Mouse (Mus musculus): ENCODE measurements at regions not wholly inside any gene's neighbourhood (a gene's known extent, or its start where the extent isn't known, plus 50 kb on each side); places are given as distances from the start of the nearest gene placed in this dataset.

DNA sequence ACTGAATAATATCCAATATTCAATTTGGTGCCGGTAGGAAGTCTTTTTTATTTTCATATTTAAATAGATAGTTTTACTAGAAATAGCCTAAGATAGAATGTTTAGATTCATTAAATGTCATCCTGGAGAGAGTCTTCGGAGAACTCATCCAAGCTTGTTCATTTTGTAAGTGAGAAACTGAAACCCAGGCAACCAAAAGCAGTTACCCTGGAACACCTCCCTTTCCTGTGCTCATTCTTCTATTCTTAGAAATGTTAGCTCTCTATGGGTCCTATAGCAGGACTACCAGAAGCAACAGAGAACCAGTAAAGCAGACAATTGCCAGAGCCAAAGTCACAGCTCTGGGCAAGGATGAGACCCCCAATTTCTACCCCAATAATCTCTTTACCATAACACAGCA, 60.9 kb upstream of the Trp63 start:
- Histone ChIP-seq H3K36me3 (ENCODE audit: control insufficient read depth, insufficient read depth, low read length) (no peaks in the 10 kb centered on the region), H3K27ac (replicated peaks) (no peak overlapping the region), H3K9ac (ENCODE audit: low read length) (no peak overlapping the region), H3K4me3 (ENCODE audit: low read depth, low read length) (no peak overlapping the region), H3K4me2 (replicated peaks; ENCODE audit: low read depth) (no peak overlapping the region), H3K4me1 (replicated peaks; ENCODE audit: control insufficient read depth, insufficient read depth) (no peaks in the 10 kb centered on the region), H3K27me3 (ENCODE audit: control insufficient read depth, insufficient read depth, low read length) (no peaks in the 10 kb centered on the region), H3K9me3 (ENCODE audit: control insufficient read depth, low read length) (no peaks in the 10 kb centered on the region)
- no peak for DNase-seq (ENCODE audit: low spot score)
- 89% methylated on average over 2 of the region's 2 CpGs for WGBS
- no peak for TF ChIP-seq EP300 (optimal IDR thresholded peaks at IDR 0.05)
- TF ChIP-seq CTCF (IDR thresholded peaks at IDR 0.05; ENCODE audit: low read depth): no peak
- no peak for ATAC-seq (ENCODE audit: low FRiP score, low TSS enrichment)

DNA sequence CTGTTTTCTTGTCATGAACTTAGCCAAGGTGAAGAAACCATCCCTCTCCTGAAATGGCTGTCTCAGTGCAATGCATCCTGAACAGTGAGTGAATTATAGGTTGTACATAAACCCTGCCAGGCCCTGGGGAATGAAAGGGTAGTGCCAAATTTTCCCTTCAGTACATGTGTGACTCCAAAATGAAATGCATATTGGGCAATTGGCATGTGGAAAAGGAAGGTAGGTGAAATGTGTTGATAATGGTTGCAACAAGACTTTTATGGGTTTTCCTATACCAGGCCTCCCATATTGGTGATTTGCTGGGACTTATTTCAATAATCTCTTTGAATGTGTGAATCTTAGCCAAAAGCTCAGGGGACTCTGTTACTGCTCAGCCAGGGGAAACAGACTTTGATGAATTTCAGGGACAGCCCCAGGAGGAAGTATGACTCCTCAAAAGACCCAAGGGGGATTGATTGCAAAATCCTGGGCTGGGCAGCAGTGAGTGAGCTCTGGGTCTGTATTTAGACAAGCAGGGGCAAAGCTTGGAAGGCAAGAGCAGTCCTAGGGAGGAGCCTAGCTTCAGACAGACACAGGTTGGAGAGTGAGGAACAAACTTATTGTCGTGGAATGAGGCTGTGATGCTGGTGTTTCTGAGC, 59.5 kb upstream of the Trp63 start:
- Histone ChIP-seq H3K9ac (ENCODE audit: low read length) (no peak overlapping the region), H3K27me3 (ENCODE audit: control insufficient read depth, insufficient read depth, low read length) (no peaks in the 10 kb centered on the region), H3K4me3 (ENCODE audit: low read depth, low read length) (no peak overlapping the region), H3K36me3 (ENCODE audit: control insufficient read depth, insufficient read depth, low read length) (no peaks in the 10 kb centered on the region), H3K4me2 (replicated peaks; ENCODE audit: low read depth) (no peak overlapping the region), H3K4me1 (replicated peaks; ENCODE audit: control insufficient read depth, insufficient read depth) (no peaks in the 10 kb centered on the region), H3K9me3 (ENCODE audit: control insufficient read depth, low read length) (no peaks in the 10 kb centered on the region), H3K27ac (replicated peaks) (peak overlapping the region; percentile 13)
- ATAC-seq (ENCODE audit: low FRiP score, low TSS enrichment): no peak
- WGBS: 63% methylated on average over 1 of the region's 1 CpGs
- no peak for TF ChIP-seq CTCF (IDR thresholded peaks at IDR 0.05; ENCODE audit: low read depth)
- no peak for TF ChIP-seq EP300 (optimal IDR thresholded peaks at IDR 0.05)
- no peak for DNase-seq (ENCODE audit: low spot score)

DNA sequence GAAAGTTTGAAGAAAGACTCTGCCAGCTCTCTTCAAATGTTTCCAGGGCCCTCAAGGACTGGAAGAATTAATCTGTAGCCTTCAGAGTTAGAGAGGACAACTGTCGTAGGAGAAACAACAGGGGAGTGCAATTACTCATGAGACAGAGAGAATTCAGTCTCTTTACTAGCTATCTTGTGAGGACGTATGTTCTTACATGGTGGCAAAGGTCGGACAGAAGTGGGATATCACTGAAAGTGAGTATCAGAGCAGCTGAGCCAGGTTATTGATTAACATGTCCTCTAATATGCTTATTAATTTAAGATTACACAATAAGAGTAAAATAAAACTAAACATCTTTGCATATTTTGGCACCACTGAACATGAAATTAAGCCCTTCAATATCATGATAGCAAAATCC, 53.8 kb upstream of the Trp63 start:
- H3K4me2 ChIP-seq (replicated peaks; ENCODE audit: low read depth): no peak overlapping the region
- no peak overlapping the region for H3K4me3 ChIP-seq (ENCODE audit: low read depth, low read length)
- no peak overlapping the region for H3K27ac ChIP-seq (replicated peaks)
- H3K36me3 ChIP-seq (ENCODE audit: control insufficient read depth, insufficient read depth, low read length): no peaks in the 10 kb centered on the region
- DNase-seq (ENCODE audit: low spot score): no peak
- no peaks in the 10 kb centered on the region for H3K27me3 ChIP-seq (ENCODE audit: control insufficient read depth, insufficient read depth, low read length)
- TF ChIP-seq CTCF (IDR thresholded peaks at IDR 0.05; ENCODE audit: low read depth) (no peak), EP300 (optimal IDR thresholded peaks at IDR 0.05) (no peak)
- H3K9ac ChIP-seq (ENCODE audit: low read length): no peak overlapping the region
- ATAC-seq (ENCODE audit: low FRiP score, low TSS enrichment): no peak
- 56% methylated on average over 3 of the region's 3 CpGs for WGBS
- no peaks in the 10 kb centered on the region for H3K4me1 ChIP-seq (replicated peaks; ENCODE audit: control insufficient read depth, insufficient read depth)
- H3K9me3 ChIP-seq (ENCODE audit: control insufficient read depth, low read length): no peaks in the 10 kb centered on the region

DNA sequence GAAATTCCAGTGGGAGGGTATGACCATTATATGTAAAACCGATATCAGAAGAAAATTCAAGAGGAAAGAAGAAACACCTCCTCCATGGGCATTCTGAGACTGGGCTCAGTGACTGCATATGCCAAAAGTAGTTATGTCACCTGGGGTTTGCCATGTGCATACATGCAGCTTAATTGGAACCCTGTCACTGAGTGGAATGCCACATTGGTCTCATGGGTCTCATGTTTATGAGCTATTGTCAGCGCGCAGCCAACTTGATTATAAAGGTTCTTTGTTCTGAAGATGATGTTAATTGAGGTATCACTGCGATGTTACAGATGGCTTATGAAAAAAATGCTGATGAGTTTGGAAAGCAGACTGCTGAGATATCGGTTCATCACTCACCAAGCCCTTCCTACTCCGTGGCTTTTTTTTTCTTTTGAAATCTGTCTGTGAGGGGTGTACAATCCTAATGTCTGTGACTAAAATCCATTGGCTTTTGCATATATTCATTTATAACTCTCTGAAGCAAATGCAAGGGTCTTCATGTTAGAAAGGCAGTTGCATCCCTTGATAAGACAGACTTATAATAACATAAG, 52.3 kb upstream of the Trp63 start:
- no peak overlapping the region for H3K27ac ChIP-seq (replicated peaks)
- TF ChIP-seq EP300 (optimal IDR thresholded peaks at IDR 0.05) (no peak), CTCF (IDR thresholded peaks at IDR 0.05; ENCODE audit: low read depth) (no peak)
- H3K9ac ChIP-seq (ENCODE audit: low read length): no peak overlapping the region
- no peaks in the 10 kb centered on the region for H3K9me3 ChIP-seq (ENCODE audit: control insufficient read depth, low read length)
- H3K36me3 ChIP-seq (ENCODE audit: control insufficient read depth, insufficient read depth, low read length): no peaks in the 10 kb centered on the region
- no peak overlapping the region for H3K4me2 ChIP-seq (replicated peaks; ENCODE audit: low read depth)
- no peak for ATAC-seq (ENCODE audit: low FRiP score, low TSS enrichment)
- 88% methylated on average over 6 of the region's 6 CpGs for WGBS
- H3K4me3 ChIP-seq (ENCODE audit: low read depth, low read length): no peak overlapping the region
- H3K4me1 ChIP-seq (replicated peaks; ENCODE audit: control insufficient read depth, insufficient read depth): no peaks in the 10 kb centered on the region
- H3K27me3 ChIP-seq (ENCODE audit: control insufficient read depth, insufficient read depth, low read length): no peaks in the 10 kb centered on the region
- DNase-seq (ENCODE audit: low spot score): no peak

Data from stomach, postnatal 0 days (tissue).